ENCODE assay signal across 23 mouse cellular contexts in the genomic region with DNA sequence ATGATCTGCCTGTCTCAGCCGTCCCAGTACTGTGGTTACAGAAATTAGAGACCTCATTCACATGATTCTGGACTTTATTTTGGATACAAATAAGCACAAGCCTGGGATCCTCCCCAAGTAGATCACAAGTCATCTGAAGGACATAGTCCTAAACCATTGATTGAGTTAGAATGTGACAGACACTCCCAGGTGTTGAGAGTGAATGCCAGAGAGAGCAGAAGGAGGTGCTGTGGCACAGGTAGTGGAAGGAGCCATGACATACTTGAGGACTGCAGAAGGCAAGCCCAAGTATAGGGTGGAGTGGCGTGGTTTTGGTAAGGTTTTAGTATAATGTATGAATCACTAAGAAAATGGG. TPM values are rescaled to one million over a fixed set of nuclear protein-coding genes. Genes with fewer than 3 reads are reported as not detected.
DNase-seq lines count a peak whose midpoint lies in the region; ATAC-seq and TF ChIP-seq lines count a peak whose summit lies in the region.
"Had no signal": no experiment of that assay in that cellular context is flagged by ENCODE, and none has a peak within 500 bp of the region (broad histone marks: within the 10 kb centered on the region; RNA-seq: fewer than 3 reads in every experiment).

No protein-coding gene starts in this region.

- no peak overlapping the region for H3K9ac ChIP-seq in heart, embryonic 12.5 days
- no peak overlapping the region for H3K9ac ChIP-seq in heart, postnatal 0 days (replicated peaks; ENCODE audit: low read depth, low read length)
- H3K9ac ChIP-seq in stomach, embryonic 16.5 days (ENCODE audit: low read length), result no peak overlapping the region
- H3K9ac ChIP-seq: embryonic facial prominence, embryonic 13.5 days; hindbrain, embryonic 15.5 days; limb, embryonic 12.5 days; liver, embryonic 13.5 days; midbrain, embryonic 12.5 days had no signal

- peak; percentile 18 for DNase-seq in gastrocnemius, adult 18-20 months (ENCODE audit: low spot score)
- no peak for DNase-seq in gastrocnemius, postnatal 4 days (ENCODE audit: low spot score in 2 of 2)
- DNase-seq in heart, embryonic 10.5 days (ENCODE audit: low spot score), result no peak
- no peak for DNase-seq in heart, postnatal 0 days (ENCODE audit: low spot score)
- DNase-seq in kidney, postnatal 25 days, result no peak
- DNase-seq: adrenal gland, postnatal 14 days; cerebellum, adult 8-10 months; cerebellum, postnatal 36 days; embryo, embryonic 11 days; gastrocnemius, postnatal 10 days; kidney, adult 11 months; liver, embryonic 13.5 days; lung, adult 2 months; lung, postnatal 14 days had no signal

- H3K27ac ChIP-seq in heart, embryonic 12.5 days (ENCODE audit: poor library complexity, severe bottlenecking), result peak overlapping the region; percentile 64; the same call in 1 of the 2 replicates
- no peak overlapping the region for H3K27ac ChIP-seq in heart, embryonic 10.5 days
- H3K27ac ChIP-seq in heart, postnatal 0 days (ENCODE audit: low read depth), result peak overlapping the region; percentile 91
- peak overlapping the region; percentile 25; the same call in 1 of the 2 replicates for H3K27ac ChIP-seq in stomach, embryonic 16.5 days (ENCODE audit: low read length)
- H3K27ac ChIP-seq: embryonic facial prominence, embryonic 13.5 days; hindbrain, embryonic 15.5 days; kidney, postnatal 0 days; limb, embryonic 12.5 days; liver, embryonic 13.5 days; midbrain, embryonic 12.5 days had no signal

- peaks cover 13% of the 10 kb centered on the region for H3K4me1 ChIP-seq in heart, embryonic 12.5 days (replicated peaks)
- peaks cover 11% of the 10 kb centered on the region; the same call in 1 of the 2 replicates for H3K4me1 ChIP-seq in heart, embryonic 10.5 days
- H3K4me1 ChIP-seq in heart, postnatal 0 days (ENCODE audit: control insufficient read depth, insufficient read depth), result peaks cover 33% of the 10 kb centered on the region
- peaks cover 5% of the 10 kb centered on the region; the same call in 1 of the 2 replicates for H3K4me1 ChIP-seq in stomach, embryonic 16.5 days (ENCODE audit: control insufficient read depth, insufficient read depth, low read length)
- H3K4me1 ChIP-seq: embryonic facial prominence, embryonic 13.5 days; hindbrain, embryonic 15.5 days; limb, embryonic 12.5 days; midbrain, embryonic 12.5 days had no signal

- H3K36me3 ChIP-seq in heart, embryonic 12.5 days, result no peaks in the 10 kb centered on the region
- H3K36me3 ChIP-seq in heart, embryonic 10.5 days, result no peaks in the 10 kb centered on the region
- H3K36me3 ChIP-seq in heart, postnatal 0 days (replicated peaks; ENCODE audit: control insufficient read depth, insufficient read depth, low read length), result no peaks in the 10 kb centered on the region
- H3K36me3 ChIP-seq in stomach, embryonic 16.5 days (ENCODE audit: control insufficient read depth, insufficient read depth, low read length), result no peaks in the 10 kb centered on the region
- H3K36me3 ChIP-seq: embryonic facial prominence, embryonic 13.5 days; hindbrain, embryonic 15.5 days; limb, embryonic 12.5 days; liver, embryonic 13.5 days; midbrain, embryonic 12.5 days had no signal

- no peak overlapping the region for H3K4me2 ChIP-seq in heart, embryonic 12.5 days
- H3K4me2 ChIP-seq in heart, postnatal 0 days (ENCODE audit: low read depth, low read length), result no peak overlapping the region
- H3K4me2 ChIP-seq in stomach, embryonic 16.5 days (ENCODE audit: low read depth, low read length), result no peak overlapping the region
- H3K4me2 ChIP-seq: embryonic facial prominence, embryonic 13.5 days; hindbrain, embryonic 15.5 days; limb, embryonic 12.5 days; liver, embryonic 13.5 days; midbrain, embryonic 12.5 days had no signal

- no peak for TF ChIP-seq CTCF in heart, postnatal 0 days (IDR thresholded peaks at IDR 0.05; ENCODE audit: low read depth)

- no peak overlapping the region for H3K4me3 ChIP-seq in heart, embryonic 12.5 days
- no peak overlapping the region for H3K4me3 ChIP-seq in heart, embryonic 10.5 days
- H3K4me3 ChIP-seq in heart, postnatal 0 days (ENCODE audit: low read depth, low read length), result no peak overlapping the region
- no peak overlapping the region for H3K4me3 ChIP-seq in stomach, embryonic 16.5 days (replicated peaks; ENCODE audit: low read length)
- H3K4me3 ChIP-seq: embryonic facial prominence, embryonic 13.5 days; hindbrain, embryonic 15.5 days; limb, embryonic 12.5 days; liver, embryonic 13.5 days; midbrain, embryonic 12.5 days had no signal

- ATAC-seq in heart, embryonic 12.5 days (ENCODE audit: insufficient number of reproducible peaks, low FRiP score), result no peak
- 0 out of 2 replicates have a peak, but pooled peaks have one; percentile 2 for ATAC-seq in heart, postnatal 0 days (ENCODE audit: insufficient read depth, low read depth)
- no peak for ATAC-seq in stomach, embryonic 16.5 days (ENCODE audit: insufficient read depth, low FRiP score)
- ATAC-seq in CD4-positive, CD25-positive, alpha-beta regulatory T cell, adult 4 months, result no peak
- ATAC-seq: forebrain, embryonic 14.5 days had no signal

- whole genome bisulfite sequencing in heart, embryonic 12.5 days, result 76% methylated on average over 2 of the region's 2 CpGs
- WGBS in heart, embryonic 10.5 days, result 82% methylated on average over 2 of the region's 2 CpGs
- 84% methylated on average over 2 of the region's 2 CpGs for WGBS in heart, postnatal 0 days
- WGBS in stomach, embryonic 16.5 days, result 69% methylated on average over 2 of the region's 2 CpGs

- no peak for TF ChIP-seq EP300 in heart, postnatal 0 days (IDR thresholded peaks at IDR 0.05; ENCODE audit: low read depth)

- no peaks in the 10 kb centered on the region for H3K27me3 ChIP-seq in heart, embryonic 12.5 days (replicated peaks)
- H3K27me3 ChIP-seq in heart, embryonic 10.5 days (ENCODE audit: insufficient read depth, poor library complexity, severe bottlenecking), result no peaks in the 10 kb centered on the region
- H3K27me3 ChIP-seq in heart, postnatal 0 days (ENCODE audit: control insufficient read depth, insufficient read depth, low read length), result no peaks in the 10 kb centered on the region
- no peaks in the 10 kb centered on the region for H3K27me3 ChIP-seq in stomach, embryonic 16.5 days (ENCODE audit: control insufficient read depth, insufficient read depth, low read length)
- H3K27me3 ChIP-seq: embryonic facial prominence, embryonic 13.5 days; hindbrain, embryonic 15.5 days; limb, embryonic 12.5 days; liver, embryonic 13.5 days; midbrain, embryonic 12.5 days had no signal

- H3K9me3 ChIP-seq in heart, embryonic 12.5 days (replicated peaks), result no peaks in the 10 kb centered on the region
- H3K9me3 ChIP-seq in heart, embryonic 10.5 days, result no peaks in the 10 kb centered on the region
- H3K9me3 ChIP-seq in heart, postnatal 0 days (replicated peaks; ENCODE audit: control insufficient read depth, low read length), result no peaks in the 10 kb centered on the region
- H3K9me3 ChIP-seq in stomach, embryonic 16.5 days (replicated peaks; ENCODE audit: control insufficient read depth, low read length), result no peaks in the 10 kb centered on the region
- H3K9me3 ChIP-seq: embryonic facial prominence, embryonic 13.5 days; hindbrain, embryonic 15.5 days; limb, embryonic 12.5 days; liver, embryonic 13.5 days; midbrain, embryonic 12.5 days had no signal

RNA-seq across cellular contexts. Expression of a gene that starts 7.1 kb away (rescaled TPM):
- total RNA-seq in gastrocnemius, adult 18-20 months (2021), result 100 to 1,000 TPM; 250 to 344 TPM
- 100 to 1,000 TPM; 395 to 448 TPM for total RNA-seq in gastrocnemius, postnatal 4 days (2021)
- polyA plus RNA-seq in heart, embryonic 12.5 days (2016; fragmentation: Nextera tagmentation; extraction: Ambion mirVana), result 57.4 and 59.2 TPM in 2 replicates
- polyA plus RNA-seq in heart, embryonic 10.5 days (2016; fragmentation: Nextera tagmentation; extraction: Ambion mirVana), result 19.3 and 33.8 TPM in 2 replicates
- total RNA-seq in heart, postnatal 0 days (2014; rRNA removed; ENCODE audit: low replicate concordance), result 373 and 526 TPM in 2 replicates
- polyA plus RNA-seq in heart, postnatal 0 days (2015; fragmentation: Nextera tagmentation; extraction: Ambion mirVana), result 601 and 603 TPM in 2 replicates
- 38.9 and 41.0 TPM in 2 replicates for polyA plus RNA-seq in stomach, embryonic 16.5 days (2015; fragmentation: Nextera tagmentation; extraction: Ambion mirVana)
- polyA plus RNA-seq in CD4-positive, CD25-positive, alpha-beta regulatory T cell, adult 4 months (2017; shearing (Covaris generic)), result under 1 TPM in 1 of 2 experiments, not detected in 1; 0.24 TPM

Comparison
In these comparisons a context has a peak if more than half of its experiments do, and no peak if none do; other contexts are left out.
1. RNA of a gene that starts 7.1 kb away (polyA plus RNA-seq): 601 to 603 TPM in heart, postnatal 0 days, 57.4 to 59.2 TPM in heart, embryonic 12.5 days, 38.9 to 41.0 TPM in stomach, embryonic 16.5 days and 19.3 to 33.8 TPM in heart, embryonic 10.5 days; 0.24 TPM in CD4-positive, CD25-positive, alpha-beta regulatory T cell, adult 4 months; every median in the first group is over 10 times any median in the second.